Mouse (Mus musculus) olfactory bulb, adult 2 months (tissue): ENCODE data around the gene Nyx.

Experiments used
- CTCF ChIP-seq: fragments of 200-500 bp; IDR thresholded peaks from 2 replicates; pipeline ENCODE4 v1.5.1; 2012; ENCODE audit warnings: low read depth, mild to moderate bottlenecking, low read length, moderate library complexity; ENCODE audit not compliant: insufficient read depth
- POLR2A ChIP-seq: fragments of 200-500 bp; IDR thresholded peaks from 2 replicates; pipeline ENCODE4 v1.6.1; 2012; ENCODE audit warnings: mild to moderate bottlenecking, low read depth, low read length, moderate library complexity; ENCODE audit not compliant: insufficient read depth

GRCm38 (mm10) chrX:13518019-13518418 is 52.1 kb downstream of the Nyx start:
- TF ChIP-seq CTCF = no peak
- TF ChIP-seq POLR2A = no peak
